Mouse (Mus musculus) cerebellum, adult 2 months (tissue): ENCODE results near the gene Dnah11.

Experiments
- CTCF ChIP-seq: fragments of 200-500 bp; IDR thresholded peaks from 2 replicates; pipeline ENCODE4 v1.5.1; 2011; ENCODE audit warnings: low read depth, mild to moderate bottlenecking, control low read depth, low read length, moderate library complexity, borderline replicate concordance; ENCODE audit not compliant: insufficient read depth
- POLR2A ChIP-seq: fragments of 200-500 bp; IDR thresholded peaks from 2 replicates; pipeline ENCODE4 v1.6.1; 2011; ENCODE audit warnings: low read length, control low read depth, borderline replicate concordance; ENCODE audit not compliant: insufficient read depth

DNA sequence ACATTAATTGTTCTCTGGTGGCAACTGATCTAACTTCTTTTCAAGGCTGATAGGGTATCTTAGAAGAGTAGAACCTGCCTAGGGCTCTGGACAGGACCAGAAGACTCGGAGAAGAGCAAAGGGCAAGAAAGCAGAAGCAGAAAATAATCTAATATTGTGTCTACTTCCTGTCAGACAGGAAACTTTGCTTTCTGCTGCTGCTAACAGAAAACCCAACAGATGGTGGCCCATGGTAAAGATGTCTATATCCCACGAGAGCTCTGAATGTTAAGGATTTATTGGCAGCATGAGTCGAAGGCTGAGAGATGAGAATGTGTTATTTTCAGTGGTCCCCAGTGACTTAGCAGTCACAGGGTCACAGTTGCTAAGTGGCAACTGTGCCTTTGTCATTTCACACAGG is 22.3 kb upstream of the Dnah11 start:
- no peak for TF ChIP-seq CTCF
- no peak for TF ChIP-seq POLR2A
